Mouse (Mus musculus): ENCODE measurements around the gene Gm21987.
A peak's percentile ranks its signal among the peaks of the same experiment; 100 is the strongest.

Gm21987 gene

GRCm38 (mm10) chr16:38392126-38392894 is 45.5 kb downstream of the Gm21987 start:
- no peak for DNase-seq (ENCODE audit: low read depth in 2 of 2, low spot score in 2 of 2)

- DNase-seq (ENCODE audit: low read depth in 2 of 2, low spot score in 2 of 2), result no peak
Measured at GRCm38 (mm10) chr16:38394191-38394618, 47.4 kb downstream of the Gm21987 start.

GRCm38 (mm10) chr16:38395060-38395730 is 48.4 kb downstream of the Gm21987 start:
- DNase-seq (ENCODE audit: low read depth in 2 of 2, low spot score in 2 of 2), result no peak

- DNase-seq (ENCODE audit: low read depth in 2 of 2, low spot score in 2 of 2), result no peak
Measured at GRCm38 (mm10) chr16:38396155-38396554, 49.3 kb downstream of the Gm21987 start.

- no peak for DNase-seq (ENCODE audit: low read depth in 2 of 2, low spot score in 2 of 2)
Measured at GRCm38 (mm10) chr16:38398266-38398665, 51.4 kb downstream of the Gm21987 start.

GRCm38 (mm10) chr16:38399076-38399475 is 52.2 kb downstream of the Gm21987 start:
- no peak for DNase-seq (ENCODE audit: low read depth in 2 of 2, low spot score in 2 of 2)

- DNase-seq (ENCODE audit: low read depth in 2 of 2, low spot score in 2 of 2), result peak in 1 of 2 experiments; percentile 33
Measured at GRCm38 (mm10) chr16:38399531-38400231, 52.8 kb downstream of the Gm21987 start.

GRCm38 (mm10) chr16:38400311-38400960 is 53.6 kb downstream of the Gm21987 start:
- DNase-seq (ENCODE audit: low read depth in 2 of 2, low spot score in 2 of 2), result no peak

GRCm38 (mm10) chr16:38401468-38401867 is 54.6 kb downstream of the Gm21987 start:
- no peak for DNase-seq (ENCODE audit: low read depth in 2 of 2, low spot score in 2 of 2)

- DNase-seq (ENCODE audit: low read depth in 2 of 2, low spot score in 2 of 2), result peak; percentile 39 to 55
Measured at GRCm38 (mm10) chr16:38403639-38404038, 56.8 kb downstream of the Gm21987 start.

GRCm38 (mm10) chr16:38406293-38406692 is 59.5 kb downstream of the Gm21987 start:
- DNase-seq (ENCODE audit: low read depth in 2 of 2, low spot score in 2 of 2), result no peak

GRCm38 (mm10) chr16:38406708-38407107 is 59.9 kb downstream of the Gm21987 start:
- DNase-seq (ENCODE audit: low read depth in 2 of 2, low spot score in 2 of 2), result no peak

- DNase-seq (ENCODE audit: low read depth in 2 of 2, low spot score in 2 of 2), result no peak
Measured at GRCm38 (mm10) chr16:38407584-38407983, 60.7 kb downstream of the Gm21987 start.

- DNase-seq (ENCODE audit: low read depth in 2 of 2, low spot score in 2 of 2), result no peak
Measured at GRCm38 (mm10) chr16:38408416-38408815, 61.6 kb downstream of the Gm21987 start.

Data from CD8-positive naive resting alpha-beta T cell, adult 2 months (primary cell).